Mouse (Mus musculus): ENCODE measurements at regions not wholly inside any gene's neighbourhood (a gene's known extent, or its start where the extent isn't known, plus 50 kb on each side); places are given as distances from the start of the nearest gene placed in this dataset.
"Not testable (repeated sequence)": the region's sequence is repeated elsewhere in the genome, so short reads cannot be mapped to it uniquely, and the experiment has no call there.

DNA sequence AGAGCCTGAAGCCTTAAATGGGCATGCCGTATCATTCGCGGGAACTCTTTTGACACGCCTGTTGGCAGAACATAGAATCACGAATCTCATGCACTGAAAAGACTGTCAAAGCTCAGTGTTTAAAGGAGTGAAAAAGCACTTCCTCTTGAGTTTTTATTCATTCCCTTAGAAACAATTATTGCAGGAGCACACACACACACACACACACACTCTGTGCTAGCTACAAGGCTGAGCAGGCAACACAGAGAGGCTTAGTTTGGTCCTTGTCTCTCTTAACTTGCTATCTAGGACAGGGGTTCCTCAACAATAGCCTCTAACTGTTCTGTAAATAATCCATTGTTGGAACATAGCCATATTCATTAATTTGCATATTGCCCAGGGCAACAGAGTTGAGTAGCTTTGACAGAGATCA is 58.8 kb upstream of the Atxn1 start:
- DNase-seq, result no peak

DNA sequence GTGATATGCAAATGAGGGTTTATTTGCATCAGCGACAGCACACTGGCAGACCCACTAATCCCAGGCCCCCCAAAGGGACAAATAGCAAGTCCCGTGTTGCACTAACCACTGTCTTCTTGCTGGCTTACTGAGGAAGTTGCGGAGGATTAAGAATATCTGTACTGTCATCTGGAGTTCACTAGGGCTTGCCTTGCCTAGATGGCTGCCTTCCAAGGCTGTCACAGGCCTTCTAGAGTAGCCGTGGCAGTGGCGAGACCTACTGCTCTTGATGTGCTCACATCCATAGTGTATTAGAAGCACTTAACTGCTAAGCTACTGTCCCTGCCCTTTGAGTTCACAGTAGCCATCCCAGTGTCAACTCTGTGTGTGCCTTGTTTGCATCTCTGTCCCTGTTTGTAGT is 58.4 kb upstream of the Atxn1 start:
- DNase-seq, result no peak

DNA sequence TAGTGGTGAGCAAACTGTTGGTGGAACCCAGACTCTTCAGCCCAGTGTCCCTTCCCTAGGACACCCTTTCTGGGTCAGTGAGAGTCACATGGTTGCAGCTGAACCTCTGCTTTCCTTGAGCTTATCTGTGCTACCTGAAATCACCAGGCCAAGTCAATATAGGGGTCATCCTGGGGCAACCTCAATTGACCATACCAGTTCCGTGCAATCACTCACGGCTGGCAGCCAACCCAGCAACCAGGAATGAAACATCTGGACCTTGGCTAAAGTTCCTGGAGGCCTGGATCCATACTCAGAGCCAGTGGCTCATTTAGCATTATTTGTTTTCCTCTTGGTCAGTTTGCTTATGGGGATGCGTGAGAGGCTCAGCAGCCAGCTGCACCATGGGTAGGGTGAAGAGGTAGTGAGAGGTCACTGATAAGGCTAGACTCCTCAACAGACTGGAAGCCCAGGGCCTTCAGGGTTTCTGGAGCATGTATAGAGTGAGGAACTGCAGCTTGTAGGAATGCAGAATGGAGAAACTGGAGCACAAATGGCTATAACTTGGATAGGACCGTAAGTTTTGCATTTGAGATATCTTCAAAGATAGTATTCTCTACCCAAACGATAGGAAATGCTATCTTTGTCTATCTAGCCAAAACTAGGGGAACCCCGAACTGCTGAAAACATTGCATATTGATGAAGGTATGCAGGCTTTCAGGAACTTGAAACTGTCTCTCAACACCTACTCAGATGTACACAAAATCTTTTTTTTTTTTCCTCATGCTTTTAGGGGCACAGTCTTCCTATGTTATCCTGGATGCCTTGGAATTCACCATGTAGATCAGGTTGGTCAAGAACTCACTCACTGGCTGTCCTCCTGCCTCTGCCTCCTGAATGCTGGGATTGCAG is 56.4 kb upstream of the Atxn1 start:
- no peak for DNase-seq

DNA sequence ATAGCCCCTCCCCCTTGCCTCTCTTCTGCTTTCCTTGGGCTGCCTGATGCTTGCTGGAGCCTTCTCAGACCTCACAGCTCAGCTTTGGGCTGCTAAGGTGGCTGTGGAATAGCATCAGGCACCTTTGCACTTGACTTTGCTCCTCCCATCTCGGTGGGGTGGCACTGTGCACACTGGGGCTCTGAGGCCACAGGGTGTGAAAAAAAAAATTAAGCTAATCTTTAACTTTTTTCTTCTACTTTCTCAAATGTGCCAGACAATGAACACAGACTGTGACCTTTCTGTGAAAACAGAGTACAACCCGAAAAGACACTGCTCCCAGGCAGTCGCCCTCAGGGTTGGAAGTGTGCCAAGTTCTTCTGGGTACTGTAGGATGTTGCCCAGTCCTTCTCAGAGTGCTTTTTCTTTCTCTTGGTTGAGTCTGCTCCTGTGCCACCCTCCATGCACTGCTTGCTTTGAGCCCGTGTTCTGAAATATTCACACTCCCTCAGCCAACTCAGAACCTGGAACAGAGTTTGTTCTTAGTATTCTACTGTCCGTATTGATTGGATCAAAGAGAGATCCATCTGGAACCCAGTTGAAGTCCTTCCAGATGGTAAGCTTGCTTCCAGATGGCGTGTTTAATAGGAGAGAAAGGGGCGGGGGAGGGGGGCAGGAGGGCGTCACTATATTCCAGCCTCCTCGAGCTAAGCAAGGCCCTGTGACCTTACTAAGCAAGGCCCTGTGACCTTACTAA is 54.8 kb upstream of the Atxn1 start:
- DNase-seq, result peak; percentile 22

DNA sequence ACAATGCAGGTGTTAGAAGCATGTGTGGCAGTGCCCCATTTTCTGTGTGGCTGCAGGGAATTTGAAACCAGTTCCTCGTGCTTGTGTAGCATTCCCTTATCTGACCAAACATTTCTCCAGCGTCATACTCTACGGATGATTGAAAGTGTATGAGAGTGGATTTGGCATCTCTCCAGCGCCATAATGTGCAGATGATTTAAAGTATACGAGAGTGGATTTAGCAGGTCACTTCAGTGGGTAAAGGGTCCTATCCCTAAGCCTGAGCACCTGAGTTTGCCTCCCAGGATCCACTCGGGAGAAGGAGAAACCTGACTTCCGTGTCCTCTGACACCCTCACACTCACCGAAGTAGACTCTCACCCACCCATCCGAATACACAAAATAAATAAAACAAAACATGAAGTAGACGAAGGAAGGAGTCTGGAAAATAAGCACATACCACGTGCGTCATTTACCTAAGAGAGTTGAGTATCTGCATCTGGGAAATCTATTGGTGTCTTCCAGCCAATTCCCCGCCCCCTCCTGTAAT is 54.2 kb upstream of the Atxn1 start:
- DNase-seq, result no peak

DNA sequence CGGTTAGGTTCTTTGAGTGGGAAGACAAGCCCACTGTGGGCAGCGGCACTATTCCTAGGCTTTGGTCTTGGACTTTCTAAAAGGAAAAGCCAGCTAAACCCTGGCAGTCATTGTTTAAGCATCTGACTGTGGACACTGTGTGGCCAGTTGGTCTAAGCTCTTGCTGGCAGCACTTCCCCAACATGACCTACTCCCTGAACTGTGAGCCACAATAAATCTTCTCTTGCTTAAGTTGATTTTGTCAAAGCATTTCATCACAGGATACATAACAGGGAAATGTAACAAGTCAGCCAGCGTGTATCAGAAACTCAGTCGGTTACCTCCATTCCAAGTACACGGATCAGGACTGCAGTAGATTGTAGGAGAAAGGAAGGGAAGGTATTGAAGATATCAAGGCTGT is 52.9 kb upstream of the Atxn1 start:
- DNase-seq, result no peak

DNA sequence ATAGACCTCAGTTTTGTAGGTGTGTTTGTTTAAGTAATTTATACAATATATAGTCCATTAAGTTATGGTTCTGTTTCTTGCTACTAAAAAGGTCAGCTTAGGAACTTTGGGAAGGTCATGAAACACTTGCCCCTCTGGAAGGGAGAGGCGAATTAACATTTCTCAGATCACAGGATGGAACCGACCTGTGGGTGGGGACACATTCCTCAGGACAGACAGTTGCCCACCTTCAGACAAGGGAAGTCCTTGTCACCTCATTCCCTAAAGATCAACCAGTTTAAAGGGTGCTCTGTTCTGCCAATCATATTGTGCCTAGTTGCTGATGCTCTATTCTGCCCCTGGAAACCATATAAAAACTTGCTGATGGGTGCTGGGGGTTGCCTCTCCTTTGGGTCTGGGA is 52.2 kb upstream of the Atxn1 start:
- DNase-seq, result not testable (repeated sequence)

DNA sequence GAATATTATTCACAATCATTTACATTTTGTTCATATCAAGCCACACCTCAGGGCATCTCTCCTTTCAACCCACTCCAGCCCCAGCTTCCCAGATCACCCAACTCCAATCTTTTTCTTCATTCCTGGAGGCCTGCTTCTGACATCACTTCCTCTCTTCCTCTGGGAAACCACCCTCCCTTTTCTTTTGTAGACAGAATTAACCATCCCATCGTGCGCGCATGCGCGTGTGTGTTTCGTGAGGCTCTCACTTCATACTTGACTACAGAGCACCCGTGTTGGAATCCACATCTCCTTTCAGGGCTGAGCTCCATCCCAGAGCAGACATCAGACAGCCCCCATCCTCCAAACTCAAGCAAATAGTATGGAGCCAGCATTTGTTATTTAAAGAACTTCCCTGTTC is 50.4 kb upstream of the Atxn1 start:
- DNase-seq, result no peak

DNA sequence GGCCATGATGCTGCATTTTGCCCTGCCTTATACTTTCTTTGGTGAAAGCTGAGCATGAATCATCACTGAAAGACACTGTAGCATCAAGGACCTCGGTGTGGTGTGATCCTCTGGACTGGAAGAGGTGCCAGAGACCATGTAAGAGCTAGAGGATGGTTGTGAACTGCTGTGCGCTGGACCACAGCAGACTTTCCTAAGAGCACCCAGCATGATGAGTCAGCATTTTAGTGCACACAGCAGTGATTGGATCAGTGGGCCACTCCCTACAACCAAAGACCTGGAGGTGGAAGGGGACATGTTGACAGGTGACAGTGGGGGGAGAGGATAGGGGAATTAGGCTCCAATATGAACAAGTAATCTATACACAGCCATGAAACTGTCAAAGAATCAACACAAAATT is 49.8 kb upstream of the Atxn1 start:
- no peak for DNase-seq

All from lung, postnatal 10 days (tissue).